Mouse (Mus musculus): ENCODE data around the gene Sept8. TPM values are rescaled to one million over a fixed set of nuclear protein-coding genes. Genes with fewer than 3 reads are reported as not detected.

Gene Sept8
- 100 to 1,000 TPM; 240 to 254 TPM for total RNA-seq (2021)
- long read RNA-seq, experiment 1, full-length matches to known transcripts: 75 of 150 reads
- long read RNA-seq, experiment 1, partial matches to known transcripts: 6 of 150 reads
- long read RNA-seq, experiment 1, other reads (novel, unspliced or antisense): 69 of 150 reads
- long read RNA-seq, experiment 2, full-length matches to known transcripts: 125 of 253 reads
- long read RNA-seq, experiment 2, partial matches to known transcripts: 16 of 253 reads
- long read RNA-seq, experiment 2, other reads (novel, unspliced or antisense): 112 of 253 reads

DNA sequence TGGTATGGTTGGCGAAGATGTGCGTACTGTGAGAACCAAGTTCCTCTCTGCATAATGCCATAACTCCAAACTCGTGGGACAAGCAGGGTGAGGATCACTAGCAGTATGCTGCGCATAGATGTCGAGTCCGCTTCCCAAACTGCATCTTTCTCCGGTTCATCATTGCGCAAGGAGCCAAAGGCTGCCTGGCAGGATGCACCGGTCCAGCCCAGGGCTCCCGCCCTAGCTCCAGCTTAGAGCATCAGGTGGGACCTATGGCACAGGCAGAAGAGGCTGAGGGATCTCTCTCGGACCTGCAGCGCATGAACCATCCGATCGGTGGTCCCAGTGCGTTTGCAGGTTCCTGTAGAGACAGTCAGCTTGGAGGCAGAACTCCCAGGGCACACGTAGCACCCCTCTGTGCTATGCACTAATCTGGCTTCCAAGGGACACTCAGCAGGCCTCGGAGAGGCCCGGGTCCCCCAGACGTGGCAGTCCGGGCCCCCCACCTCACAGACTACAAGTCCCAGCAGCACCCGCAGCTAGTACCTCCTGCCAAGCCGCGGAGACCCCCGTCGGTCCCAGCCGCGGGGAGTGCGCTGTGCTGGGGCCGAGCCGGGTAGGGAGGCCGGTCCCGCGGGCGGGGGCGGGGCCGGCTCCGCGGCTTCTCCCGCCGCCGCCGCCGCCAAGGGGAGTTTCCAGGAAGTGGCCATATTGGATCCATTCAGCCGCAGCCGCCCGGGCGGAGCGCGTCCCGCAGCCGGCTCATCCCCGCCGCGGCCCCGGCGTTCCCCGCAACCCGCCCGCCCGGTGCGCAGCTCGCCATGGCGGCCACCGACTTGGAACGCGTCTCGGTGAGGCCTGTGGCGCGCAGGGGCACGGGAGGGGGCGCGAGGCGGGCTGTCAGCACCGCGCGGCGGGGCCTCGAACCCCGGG lies at the start of gene Sept8:
Gene Sept8 (plus strand): TSS at position 51 of the 915 bp plus-strand sequence.
- TF ChIP-seq CTCF (conservative IDR thresholded peaks at IDR 0.05): no peak
- peak within 1 kb of the TSS; percentile 93 for H3K27ac ChIP-seq
- peak; percentile 50 to 70 for DNase-seq (ENCODE audit: low spot score in 2 of 2)

DNA sequence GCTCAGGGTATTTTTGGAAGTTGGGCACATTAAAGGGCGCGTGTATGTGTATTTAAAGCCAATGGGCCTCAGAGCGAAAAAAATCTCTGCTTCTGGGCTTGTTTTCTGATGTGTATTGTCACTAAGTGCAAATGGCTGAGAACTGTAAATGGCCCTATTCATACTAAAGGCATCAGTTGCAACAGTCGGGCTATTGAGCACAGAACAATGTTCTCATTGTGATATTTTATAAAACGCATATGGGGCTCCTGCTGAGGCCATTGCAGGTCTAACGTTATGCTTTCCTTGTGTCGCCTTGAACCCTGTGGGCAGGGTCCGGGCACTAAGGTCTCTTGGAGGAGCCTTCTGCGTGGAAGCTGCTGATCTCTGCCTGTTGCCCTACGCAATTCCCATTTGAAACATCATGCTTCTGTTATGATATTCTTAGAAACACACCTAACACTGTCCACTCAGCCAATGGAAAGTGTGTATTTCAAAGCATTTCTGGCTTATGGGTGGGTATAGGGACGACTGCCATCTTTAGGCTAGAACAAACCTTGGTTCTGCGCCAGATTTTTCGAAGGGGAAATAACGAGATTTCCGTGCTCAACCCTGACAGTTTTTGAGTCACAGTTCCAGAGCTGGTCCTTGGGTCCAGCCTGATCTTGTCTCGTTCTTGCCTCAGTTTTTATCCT lies 49.6 kb upstream of the Sept8 start:
- peak overlapping the region; percentile 44 for H3K4me3 ChIP-seq
- DNase-seq (ENCODE audit: low spot score in 2 of 2): no peak
- peak overlapping the region; percentile 97 for H3K27ac ChIP-seq
- TF ChIP-seq CTCF (conservative IDR thresholded peaks at IDR 0.05): no peak

More for the DNA sequence above, at the start of gene Sept8:
- H3K4me3 ChIP-seq: peak within 1 kb of the TSS; percentile 87

GRCm38 (mm10) chr11:53469968-53470695 lies 48.9 kb upstream of the Sept8 start, which contains the start of gene Gm9837:
Gm9837 (minus strand) TSS chr11:53470479.
- TF ChIP-seq CTCF (conservative IDR thresholded peaks at IDR 0.05): peak; percentile 94
- H3K27ac ChIP-seq: peak within 1 kb of the TSS; percentile 97
- DNase-seq (ENCODE audit: low spot score in 2 of 2): peak; percentile 93 to 94
- peak within 1 kb of the TSS; percentile 44 for H3K4me3 ChIP-seq

GRCm38 (mm10) chr11:53472709-53473108 lies 46.3 kb upstream of the Sept8 start:
- peak; percentile 66 for TF ChIP-seq CTCF (conservative IDR thresholded peaks at IDR 0.05)
- DNase-seq (ENCODE audit: low spot score in 2 of 2): no peak
- no peak overlapping the region for H3K4me3 ChIP-seq
- H3K27ac ChIP-seq: peak overlapping the region; percentile 71

- DNase-seq (ENCODE audit: low spot score in 2 of 2): peak in 1 of 2 experiments; percentile 48
- TF ChIP-seq CTCF (conservative IDR thresholded peaks at IDR 0.05): no peak
- peak overlapping the region; percentile 91 for H3K27ac ChIP-seq
- H3K4me3 ChIP-seq: peak overlapping the region; percentile 91
These were observed 43.4 kb upstream of the Sept8 start for GRCm38 (mm10) chr11:53475620-53476019.

GRCm38 (mm10) chr11:53477833-53478232 lies 41.2 kb upstream of the Sept8 start:
- no peak for DNase-seq (ENCODE audit: low spot score in 2 of 2)
- H3K27ac ChIP-seq: peak overlapping the region; percentile 99
- peak overlapping the region; percentile 91 for H3K4me3 ChIP-seq
- TF ChIP-seq CTCF (conservative IDR thresholded peaks at IDR 0.05): no peak

- DNase-seq (ENCODE audit: low spot score in 2 of 2): no peak
- H3K27ac ChIP-seq: peak overlapping the region; percentile 99
- H3K4me3 ChIP-seq: peak overlapping the region; percentile 91
- no peak for TF ChIP-seq CTCF (conservative IDR thresholded peaks at IDR 0.05)
These were observed 40.5 kb upstream of the Sept8 start for GRCm38 (mm10) chr11:53478383-53479170.

- TF ChIP-seq CTCF (conservative IDR thresholded peaks at IDR 0.05): no peak
- H3K27ac ChIP-seq: peak overlapping the region; percentile 99
- peak overlapping the region; percentile 91 for H3K4me3 ChIP-seq
- DNase-seq (ENCODE audit: low spot score in 2 of 2): no peak
These were observed 39.8 kb upstream of the Sept8 start for GRCm38 (mm10) chr11:53479171-53479782.

DNA sequence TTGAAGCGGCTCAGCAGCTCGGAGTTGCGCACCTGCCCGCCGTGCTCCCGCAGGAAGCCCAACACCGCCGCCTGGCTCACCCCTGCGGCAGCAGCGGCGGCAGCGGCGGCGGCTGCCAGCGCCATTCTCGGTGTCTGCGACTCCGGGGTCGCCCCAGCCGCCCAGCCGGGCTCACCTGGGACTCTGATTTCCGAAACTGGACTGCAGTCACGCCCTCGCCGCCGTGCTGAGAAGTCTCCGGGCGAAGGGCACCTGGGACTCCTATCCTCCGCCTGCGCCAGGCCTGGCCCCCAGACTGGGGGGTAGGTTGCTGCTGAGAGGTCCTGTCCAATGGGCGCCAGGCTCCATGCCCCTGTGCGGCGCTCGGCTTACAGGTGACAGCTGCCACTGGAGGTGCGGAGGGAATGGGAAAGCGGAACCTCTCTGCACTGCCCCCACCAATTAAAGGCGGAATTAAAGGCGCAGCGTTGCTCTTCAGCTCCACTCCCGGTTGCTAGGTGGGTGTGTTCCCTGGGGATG lies 39.2 kb upstream of the Sept8 start, which contains the start of the genes Gm9945 and Sowaha:
Gene Gm9945 (plus strand): TSS at position 384 of the 519 bp plus-strand sequence.
Gene Sowaha (minus strand): TSS at position 492 of the 519 bp plus-strand sequence.
- DNase-seq (ENCODE audit: low spot score in 2 of 2): peak; percentile 75 to 83
- Histone ChIP-seq H3K27ac (peak within 1 kb of the TSS; percentile 99), H3K4me3 (peak within 1 kb of the TSS; percentile 91)
- peak; percentile 42 for TF ChIP-seq CTCF (conservative IDR thresholded peaks at IDR 0.05)

GRCm38 (mm10) chr11:53481088-53481730 lies 37.8 kb upstream of the Sept8 start:
- TF ChIP-seq CTCF (conservative IDR thresholded peaks at IDR 0.05): no peak
- Histone ChIP-seq H3K4me3 (peak overlapping the region; percentile 14), H3K27ac (peak overlapping the region; percentile 99)
- no peak for DNase-seq (ENCODE audit: low spot score in 2 of 2)

Data from layer of hippocampus, adult 2 months (tissue).